Mouse (Mus musculus) neural tube, embryonic 12.5 days (tissue): ENCODE data around the gene Dcbld2. TPM values are rescaled to one million over a fixed set of nuclear protein-coding genes. Genes with fewer than 3 reads are reported as not detected.
A peak's percentile ranks its signal among the peaks of the same experiment; 100 is the strongest.

Experiments used
- ATAC-seq: fragments of 200-750 bp; cut with Nextera tagmentation; 2 replicates; pipeline ENCODE4 v1.8.0; 2017; ENCODE audit warnings: low read depth, mild to moderate bottlenecking, moderate TSS enrichment, moderate library complexity; ENCODE audit not compliant: low FRiP score
- H3K27ac ChIP-seq: fragments of 300-500 bp; sonication (generic); 2 replicates; pipeline ENCODE4 v1.5.1; 2016
- H3K27me3 ChIP-seq: fragments of 300-500 bp; sonication (generic); replicated peaks from 2 replicates; pipeline ENCODE4 v1.6.1; 2016; ENCODE audit warnings: mild to moderate bottlenecking
- H3K36me3 ChIP-seq: fragments of 300-500 bp; sonication (generic); 2 replicates; pipeline ENCODE4 v1.6.1; 2016; ENCODE audit warnings: mild to moderate bottlenecking
- H3K4me1 ChIP-seq: fragments of 300-500 bp; sonication (generic); 2 replicates; pipeline ENCODE4 v1.6.1; 2016
- H3K4me2 ChIP-seq: fragments of 300-500 bp; sonication (generic); replicated peaks from 2 replicates; pipeline ENCODE4 v1.6.1; 2016; ENCODE audit warnings: mild to moderate bottlenecking
- H3K4me3 ChIP-seq: fragments of 300-500 bp; sonication (generic); 2 replicates; pipeline ENCODE4 v1.5.1; 2016
- H3K9ac ChIP-seq: fragments of 300-500 bp; sonication (generic); 2 replicates; pipeline ENCODE4 v1.6.1; 2016; ENCODE audit warnings: mild to moderate bottlenecking
- H3K9me3 ChIP-seq: fragments of 300-500 bp; sonication (generic); 2 replicates; pipeline ENCODE4 v1.6.1; 2016; ENCODE audit warnings: mild to moderate bottlenecking
- WGBS: fragments of 180-500 bp; shearing (Covaris S2); methylation state at CpG from one replicate; pipeline ENCODE4 v1.1.7; 2016; 5-methylcytosine and 5-hydroxymethylcytosine counted together
- polyA plus RNA-seq: library from polyadenylated mRNA; unstranded; fragments of >200 nt; fragmentation: Nextera tagmentation; extraction: Ambion mirVana; gene quantifications from 2 replicates; pipeline ENCODE4 v1.2.1, GENCODE M21; 2016

Dcbld2 gene
- polyA plus RNA-seq, 1 experiment from 2014 or later: 19.0 TPM

DNA sequence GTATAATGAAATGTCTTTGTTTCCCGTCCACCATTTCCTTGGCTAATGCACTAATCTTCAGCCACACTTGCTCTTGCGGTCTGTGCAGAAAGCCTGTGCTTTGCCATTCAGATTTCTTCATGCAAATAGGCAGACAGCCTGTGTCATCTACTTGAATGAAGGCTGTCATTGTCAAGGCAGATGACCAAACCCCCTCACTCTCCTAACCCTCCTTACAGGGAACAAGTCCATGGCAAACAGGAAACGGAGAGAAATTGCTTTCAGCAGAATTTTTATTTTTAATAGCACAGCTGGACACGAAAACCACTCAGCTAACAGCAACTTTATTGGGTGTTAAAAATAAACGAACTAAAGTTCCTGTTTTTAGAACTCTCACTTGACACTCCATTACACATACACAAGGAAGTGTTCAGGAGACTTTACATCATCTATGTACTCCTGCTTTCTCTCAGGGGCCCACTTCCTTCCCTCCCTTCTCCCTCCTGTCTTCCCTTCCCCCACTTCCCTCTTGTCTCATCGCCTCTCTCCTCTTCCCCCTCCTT, 93.6 kb downstream of the Dcbld2 start:
- H3K4me1 ChIP-seq: no peaks in the 10 kb centered on the region
- WGBS: 53% methylated on average over 6 of the region's 6 CpGs
- no peak overlapping the region for H3K27ac ChIP-seq
- H3K4me2 ChIP-seq: no peak overlapping the region
- H3K27me3 ChIP-seq: no peaks in the 10 kb centered on the region
- H3K4me3 ChIP-seq: no peak overlapping the region
- H3K9me3 ChIP-seq: no peaks in the 10 kb centered on the region
- ATAC-seq: no peak
- H3K36me3 ChIP-seq: no peaks in the 10 kb centered on the region
- no peak overlapping the region for H3K9ac ChIP-seq

DNA sequence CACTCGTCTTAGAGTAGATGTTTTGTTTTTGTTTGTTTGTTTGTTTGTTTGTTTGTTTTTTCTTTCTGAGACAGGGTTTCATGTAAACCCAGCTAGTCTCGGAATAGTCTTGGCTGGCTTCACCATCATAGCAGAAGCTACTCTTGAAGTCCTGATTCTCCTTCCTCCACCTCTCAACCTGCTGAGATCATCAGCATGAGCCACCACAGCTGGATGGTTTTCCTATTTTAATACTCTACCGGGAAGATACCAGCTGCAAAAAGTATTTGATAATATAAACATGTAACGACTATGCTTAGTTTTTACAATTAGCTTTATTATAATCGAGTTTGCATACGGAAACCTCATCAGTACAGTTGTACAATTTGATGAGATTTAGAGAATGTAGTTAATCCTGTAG, 94.3 kb downstream of the Dcbld2 start:
- WGBS: 79% methylated on average over 6 of the region's 6 CpGs
- no peak overlapping the region for H3K27ac ChIP-seq
- no peak overlapping the region for H3K4me2 ChIP-seq
- H3K27me3 ChIP-seq: no peaks in the 10 kb centered on the region
- no peaks in the 10 kb centered on the region for H3K36me3 ChIP-seq
- H3K9me3 ChIP-seq: no peaks in the 10 kb centered on the region
- no peak overlapping the region for H3K4me3 ChIP-seq
- no peak overlapping the region for H3K9ac ChIP-seq
- ATAC-seq: no peak
- no peaks in the 10 kb centered on the region for H3K4me1 ChIP-seq

DNA sequence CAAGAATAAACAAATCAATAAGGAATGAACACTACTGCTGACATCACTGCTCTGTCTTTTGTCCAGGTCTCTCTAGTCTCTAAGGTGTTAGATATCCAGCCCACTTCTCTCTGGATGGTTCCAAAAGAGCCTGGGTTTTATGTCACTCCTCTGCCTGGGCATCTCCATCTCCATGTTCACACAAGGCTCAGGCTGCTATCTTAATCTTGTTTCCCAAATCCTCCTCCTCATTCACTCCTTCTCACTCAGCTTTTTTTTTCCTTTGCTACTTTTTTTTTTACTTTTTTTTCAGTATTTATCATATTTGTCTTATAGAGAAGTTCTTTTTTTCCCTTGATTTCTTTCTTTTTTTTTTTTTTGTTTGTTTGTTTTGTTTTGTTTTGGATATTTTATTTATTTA, 96.7 kb downstream of the Dcbld2 start:
- no peaks in the 10 kb centered on the region for H3K27me3 ChIP-seq
- H3K4me1 ChIP-seq: no peaks in the 10 kb centered on the region
- H3K9ac ChIP-seq: no peak overlapping the region
- H3K4me2 ChIP-seq: no peak overlapping the region
- ATAC-seq: no peak
- no peaks in the 10 kb centered on the region for H3K9me3 ChIP-seq
- H3K27ac ChIP-seq: no peak overlapping the region
- H3K36me3 ChIP-seq: no peaks in the 10 kb centered on the region
- H3K4me3 ChIP-seq: no peak overlapping the region

DNA sequence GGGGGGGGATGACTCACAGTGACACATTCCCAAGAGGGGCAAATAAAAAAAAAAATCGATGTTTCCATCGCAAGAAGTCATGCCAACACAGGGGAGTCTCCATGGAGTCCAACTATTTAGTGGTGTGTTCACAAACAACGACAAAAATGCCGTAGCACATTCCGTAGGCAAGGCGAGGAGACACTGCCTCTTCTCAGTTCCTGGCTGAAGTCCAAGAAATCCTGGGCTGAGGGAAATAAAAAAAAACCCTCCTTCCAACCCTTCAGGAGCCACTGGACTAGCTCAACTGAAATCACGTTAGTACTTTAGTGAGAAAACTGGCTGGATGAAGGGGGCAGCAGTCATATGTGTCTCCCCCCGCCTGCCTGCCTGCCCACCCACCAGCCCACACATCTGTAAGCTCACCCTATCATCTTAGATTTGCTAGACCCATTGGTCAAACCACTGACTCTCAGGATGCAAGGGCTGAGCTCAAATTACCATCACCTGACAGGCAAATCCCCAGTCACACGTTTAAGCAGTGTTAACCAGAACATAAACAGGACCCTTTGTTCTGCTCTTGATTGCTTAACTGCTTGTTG, 104.0 kb downstream of the Dcbld2 start:
- WGBS: 44% methylated on average over 9 of the region's 9 CpGs
- Histone ChIP-seq H3K9ac (no peak overlapping the region), H3K4me1 (peaks cover 5% of the 10 kb centered on the region; the same call in 1 of the 2 replicates), H3K9me3 (no peaks in the 10 kb centered on the region), H3K4me3 (no peak overlapping the region), H3K27ac (no peak overlapping the region), H3K27me3 (no peaks in the 10 kb centered on the region), H3K4me2 (no peak overlapping the region), H3K36me3 (no peaks in the 10 kb centered on the region)
- peak; percentile 46; the same call in 1 of the 2 replicates for ATAC-seq

DNA sequence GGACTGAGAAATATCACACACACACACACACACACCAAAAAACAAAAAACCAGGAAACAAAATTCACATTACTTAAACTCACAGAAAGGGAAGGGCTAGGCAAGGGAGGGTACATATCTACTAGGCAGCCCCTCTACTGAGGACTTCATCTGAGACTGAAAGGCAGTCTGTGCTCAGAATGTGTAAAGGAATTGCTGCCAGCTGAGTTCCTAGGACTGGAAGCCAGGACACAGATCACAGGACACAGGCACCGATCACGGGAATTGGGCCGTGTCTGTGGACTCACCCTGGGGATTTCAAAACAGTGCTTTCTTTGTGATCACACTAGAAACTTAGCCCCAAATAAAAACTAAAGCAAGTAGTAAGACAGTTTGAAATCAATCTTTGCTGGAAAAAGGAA, 104.6 kb downstream of the Dcbld2 start:
- Histone ChIP-seq H3K27ac (no peak overlapping the region), H3K36me3 (no peaks in the 10 kb centered on the region), H3K27me3 (no peaks in the 10 kb centered on the region), H3K9me3 (no peaks in the 10 kb centered on the region), H3K4me2 (no peak overlapping the region), H3K4me1 (peaks cover 5% of the 10 kb centered on the region; the same call in 1 of the 2 replicates), H3K9ac (no peak overlapping the region), H3K4me3 (no peak overlapping the region)
- ATAC-seq: peak; percentile 54
- 45% methylated on average over 3 of the region's 3 CpGs for WGBS

DNA sequence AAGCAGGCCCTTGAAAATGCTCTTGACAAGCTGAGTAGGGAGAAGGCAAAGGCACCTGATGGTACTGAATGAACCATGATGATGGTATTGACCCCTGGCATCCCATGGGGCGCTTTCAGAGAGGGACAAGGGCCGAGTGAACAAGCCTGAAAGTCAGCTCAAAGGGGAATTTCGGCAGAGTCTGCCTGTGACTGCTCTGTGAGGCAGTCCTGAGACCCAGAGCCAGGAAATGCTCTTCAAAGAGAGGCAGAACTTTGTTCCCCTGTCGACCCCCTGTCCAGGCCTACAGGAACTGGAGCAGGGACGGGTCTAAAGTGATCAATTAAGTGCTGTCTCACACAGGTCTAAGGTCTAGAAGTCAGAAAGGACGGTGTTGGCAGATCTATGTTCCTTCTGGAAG, 105.5 kb downstream of the Dcbld2 start:
- WGBS: 47% methylated on average over 6 of the region's 6 CpGs
- ATAC-seq: no peak
- Histone ChIP-seq H3K36me3 (no peaks in the 10 kb centered on the region), H3K27ac (no peak overlapping the region), H3K4me3 (no peak overlapping the region), H3K9ac (no peak overlapping the region), H3K9me3 (no peaks in the 10 kb centered on the region), H3K4me2 (no peak overlapping the region), H3K27me3 (no peaks in the 10 kb centered on the region), H3K4me1 (peaks cover 5% of the 10 kb centered on the region; the same call in 1 of the 2 replicates)

DNA sequence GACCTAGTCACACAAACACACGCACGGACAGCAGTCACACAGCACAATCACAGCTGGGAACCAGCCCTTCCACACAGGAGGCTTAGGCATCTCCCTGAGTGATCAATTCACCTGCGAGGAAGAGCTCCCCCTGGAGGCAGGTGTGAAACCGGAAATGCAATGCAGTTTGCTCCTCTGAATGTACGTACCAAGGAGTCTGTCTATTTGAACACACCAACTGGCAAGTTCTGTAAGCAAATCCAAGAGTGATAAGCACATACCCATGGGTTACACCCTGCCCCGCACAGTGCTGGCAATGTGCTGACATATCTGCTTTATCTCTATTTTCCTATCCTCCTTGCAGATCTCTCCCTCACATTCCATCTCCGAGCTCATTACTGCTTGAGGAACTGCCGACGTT, 106.3 kb downstream of the Dcbld2 start:
- Histone ChIP-seq H3K27ac (no peak overlapping the region), H3K4me3 (no peak overlapping the region), H3K9me3 (no peaks in the 10 kb centered on the region), H3K4me1 (peaks cover 5% of the 10 kb centered on the region; the same call in 1 of the 2 replicates), H3K27me3 (no peaks in the 10 kb centered on the region), H3K36me3 (no peaks in the 10 kb centered on the region), H3K9ac (no peak overlapping the region), H3K4me2 (no peak overlapping the region)
- ATAC-seq: no peak
- WGBS: 92% methylated on average over 9 of the region's 9 CpGs

DNA sequence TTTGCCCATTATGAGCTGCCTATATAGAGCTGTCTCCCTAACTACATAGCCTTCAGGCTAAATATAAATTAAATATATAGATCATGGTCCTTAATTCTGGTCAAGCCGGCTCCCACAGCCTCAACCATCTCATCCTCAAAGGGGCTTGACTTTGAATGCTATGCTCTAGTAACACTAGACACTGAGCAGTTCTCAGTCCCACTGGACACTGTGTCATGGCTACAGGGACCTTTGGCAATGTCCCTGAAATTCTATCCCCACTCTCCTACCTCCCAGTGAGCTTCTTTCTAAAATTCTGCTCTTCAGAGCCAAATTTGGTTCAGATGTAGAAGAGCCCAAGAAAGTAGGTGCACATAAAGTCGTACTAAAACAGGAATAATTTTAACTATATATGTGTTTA, 107.9 kb downstream of the Dcbld2 start:
- no peak for ATAC-seq
- Histone ChIP-seq H3K4me3 (no peak overlapping the region), H3K4me1 (peaks cover 5% of the 10 kb centered on the region; the same call in 1 of the 2 replicates), H3K4me2 (no peak overlapping the region), H3K36me3 (no peaks in the 10 kb centered on the region), H3K27ac (no peak overlapping the region), H3K9ac (no peak overlapping the region), H3K27me3 (no peaks in the 10 kb centered on the region), H3K9me3 (no peaks in the 10 kb centered on the region)
- WGBS: 95% methylated on average over 2 of the region's 2 CpGs

DNA sequence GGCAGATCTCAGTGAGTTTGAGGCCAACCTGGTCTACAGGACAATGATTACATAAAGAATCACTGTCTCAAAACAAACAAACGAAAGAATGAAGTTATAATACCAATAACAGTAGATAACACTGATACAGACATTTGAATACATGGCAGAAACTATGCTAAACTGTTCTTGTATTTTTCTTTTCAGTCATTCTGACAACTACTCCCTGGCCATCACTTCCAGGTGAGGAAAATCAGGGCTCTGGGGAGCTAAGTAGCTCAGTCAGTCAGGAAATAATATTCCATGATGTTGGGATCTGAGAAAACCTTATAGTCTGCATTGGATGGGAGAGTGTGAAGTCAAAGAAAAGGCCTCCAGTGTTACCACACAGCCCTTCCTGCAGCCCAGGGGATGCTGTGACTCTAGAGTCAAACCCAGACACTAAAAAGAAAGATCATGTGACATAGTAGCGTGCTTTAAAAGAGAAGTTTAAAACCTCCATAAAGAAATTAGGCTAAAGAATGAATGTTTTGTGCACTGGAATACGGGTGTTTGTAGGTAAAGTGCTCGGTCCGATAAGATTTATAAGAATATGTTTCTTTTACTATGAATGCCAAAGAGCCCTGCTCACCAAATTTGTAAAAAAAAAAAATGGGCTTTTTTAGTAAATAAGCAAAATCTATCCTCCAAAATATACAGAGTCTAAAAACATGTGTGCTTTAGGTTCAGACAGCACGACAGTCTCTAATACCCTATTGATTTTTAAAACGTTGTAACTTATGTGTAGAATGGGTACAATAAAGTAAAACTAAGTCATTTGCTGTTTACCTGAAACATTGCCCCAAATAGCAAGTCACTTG, 108.9 kb downstream of the Dcbld2 start:
- Histone ChIP-seq H3K27ac (no peak overlapping the region), H3K36me3 (no peaks in the 10 kb centered on the region), H3K9ac (no peak overlapping the region), H3K9me3 (no peaks in the 10 kb centered on the region), H3K4me2 (no peak overlapping the region), H3K27me3 (peaks cover 4% of the 10 kb centered on the region; the same call in 1 of the 2 replicates), H3K4me1 (peaks cover 3% of the 10 kb centered on the region; the same call in 1 of the 2 replicates), H3K4me3 (no peak overlapping the region)
- no peak for ATAC-seq
- 82% methylated on average over 7 of the region's 7 CpGs for WGBS

Other genes with a start within 250 kb of the Dcbld2 start
- 6.8 and 7.4 TPM in 2 replicates for gene St3gal6, start 115.8 kb downstream of the Dcbld2 start, polyA plus RNA-seq
- gene Gm813, start 208.5 kb downstream of the Dcbld2 start, polyA plus RNA-seq: not detected in 2 replicates
- gene E330017A01Rik, start 230.3 kb downstream of the Dcbld2 start, polyA plus RNA-seq: 0.18 TPM in 1 of 2 replicates, not detected in the other